Comparison of ENCODE assay signal across 13 mouse cellular contexts in genomic region chr2:11363061-11363464, GRCm38 (mm10).
A peak's percentile ranks its signal among the peaks of the same experiment; 100 is the strongest.
DNase-seq lines count a peak whose midpoint lies in the region; ATAC-seq and TF ChIP-seq lines count a peak whose summit lies in the region.
"Had no signal": no experiment of that assay in that cellular context is flagged by ENCODE, and none has a peak within 500 bp of the region (broad histone marks: within the 10 kb centered on the region; RNA-seq: fewer than 3 reads in every experiment).

No protein-coding gene starts in this region.

- no peaks in the 10 kb centered on the region for H3K36me3 ChIP-seq in kidney, embryonic 16.5 days (ENCODE audit: insufficient read depth, low read length)
- no peaks in the 10 kb centered on the region for H3K36me3 ChIP-seq in forebrain, embryonic 12.5 days (replicated peaks)
- H3K36me3 ChIP-seq in forebrain, embryonic 15.5 days, result no peaks in the 10 kb centered on the region
- H3K36me3 ChIP-seq in midbrain, postnatal 0 days (ENCODE audit: insufficient read depth, low read length), result no peaks in the 10 kb centered on the region
- H3K36me3 ChIP-seq in heart, embryonic 11.5 days (ENCODE audit: control insufficient read depth, insufficient read depth, low read length), result no peaks in the 10 kb centered on the region
- H3K36me3 ChIP-seq: embryonic facial prominence, embryonic 15.5 days; liver, embryonic 12.5 days had no signal

- no peak overlapping the region for H3K9ac ChIP-seq in kidney, embryonic 16.5 days (replicated peaks; ENCODE audit: low read length)
- H3K9ac ChIP-seq in forebrain, embryonic 12.5 days, result no peak overlapping the region
- H3K9ac ChIP-seq in forebrain, embryonic 15.5 days (replicated peaks), result no peak overlapping the region
- H3K9ac ChIP-seq in midbrain, postnatal 0 days (replicated peaks; ENCODE audit: low read length, poor library complexity, severe bottlenecking), result no peak overlapping the region
- H3K9ac ChIP-seq in heart, embryonic 11.5 days (ENCODE audit: low read depth, low read length), result no peak overlapping the region
- H3K9ac ChIP-seq: embryonic facial prominence, embryonic 15.5 days; liver, embryonic 12.5 days had no signal

- no peak for DNase-seq in kidney, adult 11 months
- peak; percentile 33 for DNase-seq in midbrain, postnatal 0 days (ENCODE audit: low spot score)
- no peak for DNase-seq in gastrocnemius, adult 18-20 months (ENCODE audit: low spot score)
- DNase-seq: thymus, adult 18-20 months had no signal

- H3K27me3 ChIP-seq in kidney, embryonic 16.5 days (ENCODE audit: insufficient read depth, low read length), result no peaks in the 10 kb centered on the region
- H3K27me3 ChIP-seq in forebrain, embryonic 12.5 days, result no peaks in the 10 kb centered on the region
- no peaks in the 10 kb centered on the region for H3K27me3 ChIP-seq in forebrain, embryonic 15.5 days
- H3K27me3 ChIP-seq in midbrain, postnatal 0 days (ENCODE audit: insufficient read depth, low read length), result no peaks in the 10 kb centered on the region
- no peaks in the 10 kb centered on the region for H3K27me3 ChIP-seq in heart, embryonic 11.5 days (ENCODE audit: control insufficient read depth, insufficient read depth, low read length)
- H3K27me3 ChIP-seq: embryonic facial prominence, embryonic 15.5 days; liver, embryonic 12.5 days; megakaryocyte, embryonic 14.5 days had no signal

- WGBS in kidney, embryonic 16.5 days, result 55% methylated on average over 5 of the region's 5 CpGs
- 69% methylated on average over 5 of the region's 5 CpGs for WGBS in forebrain, embryonic 12.5 days
- WGBS in forebrain, embryonic 15.5 days, result 29% methylated on average over 5 of the region's 5 CpGs
- 68% methylated on average over 5 of the region's 5 CpGs for WGBS in midbrain, postnatal 0 days
- 78% methylated on average over 5 of the region's 5 CpGs for WGBS in heart, embryonic 11.5 days (ENCODE audit: insufficient replicate concordance)

- no peak for TF ChIP-seq CTCF in midbrain, postnatal 0 days (IDR thresholded peaks at IDR 0.05)

- H3K4me3 ChIP-seq in kidney, embryonic 16.5 days (ENCODE audit: low read length), result no peak overlapping the region
- no peak overlapping the region for H3K4me3 ChIP-seq in forebrain, embryonic 12.5 days (replicated peaks)
- H3K4me3 ChIP-seq in forebrain, embryonic 15.5 days, result no peak overlapping the region
- H3K4me3 ChIP-seq in midbrain, postnatal 0 days (ENCODE audit: low read depth, low read length), result no peak overlapping the region
- no peak overlapping the region for H3K4me3 ChIP-seq in heart, embryonic 11.5 days (ENCODE audit: low read depth, low read length)
- H3K4me3 ChIP-seq: embryonic facial prominence, embryonic 15.5 days; liver, embryonic 12.5 days; megakaryocyte, embryonic 14.5 days had no signal

- no peak overlapping the region for H3K27ac ChIP-seq in kidney, embryonic 16.5 days (ENCODE audit: low read length)
- H3K27ac ChIP-seq in forebrain, embryonic 12.5 days, result no peak overlapping the region
- peak overlapping the region; percentile 55 for H3K27ac ChIP-seq in forebrain, embryonic 15.5 days (replicated peaks)
- no peak overlapping the region for H3K27ac ChIP-seq in midbrain, postnatal 0 days (ENCODE audit: low read depth, low read length)
- H3K27ac ChIP-seq in heart, embryonic 11.5 days (ENCODE audit: low read depth, low read length), result no peak overlapping the region
- H3K27ac ChIP-seq: embryonic facial prominence, embryonic 15.5 days; liver, embryonic 12.5 days had no signal

- no peak overlapping the region for H3K4me2 ChIP-seq in kidney, embryonic 16.5 days (replicated peaks; ENCODE audit: low read depth, low read length)
- H3K4me2 ChIP-seq in forebrain, embryonic 12.5 days, result no peak overlapping the region
- no peak overlapping the region for H3K4me2 ChIP-seq in forebrain, embryonic 15.5 days (replicated peaks)
- H3K4me2 ChIP-seq in midbrain, postnatal 0 days (ENCODE audit: low read depth, low read length, poor library complexity, severe bottlenecking), result no peak overlapping the region
- H3K4me2 ChIP-seq in heart, embryonic 11.5 days, result no peak overlapping the region
- H3K4me2 ChIP-seq: embryonic facial prominence, embryonic 15.5 days; liver, embryonic 12.5 days had no signal

- 0 out of 2 replicates have a peak, but pooled peaks cover 2% of the 10 kb centered on the region for H3K4me1 ChIP-seq in kidney, embryonic 16.5 days (ENCODE audit: insufficient read depth, low read length)
- peaks cover 8% of the 10 kb centered on the region; the same call in 1 of the 2 replicates for H3K4me1 ChIP-seq in forebrain, embryonic 12.5 days
- H3K4me1 ChIP-seq in forebrain, embryonic 15.5 days, result peaks cover 13% of the 10 kb centered on the region
- no peaks in the 10 kb centered on the region for H3K4me1 ChIP-seq in midbrain, postnatal 0 days (ENCODE audit: insufficient read depth, low read length)
- no peaks in the 10 kb centered on the region for H3K4me1 ChIP-seq in heart, embryonic 11.5 days (ENCODE audit: control insufficient read depth, insufficient read depth, low read length)
- H3K4me1 ChIP-seq: embryonic facial prominence, embryonic 15.5 days; liver, embryonic 12.5 days had no signal

- ATAC-seq in kidney, embryonic 16.5 days (ENCODE audit: low FRiP score, low TSS enrichment), result peak; percentile 84
- peak; percentile 42; the same call in 1 of the 2 replicates for ATAC-seq in forebrain, embryonic 12.5 days (ENCODE audit: low FRiP score)
- peak; percentile 76 for ATAC-seq in forebrain, embryonic 15.5 days (replicated peaks)
- ATAC-seq in midbrain, postnatal 0 days (ENCODE audit: low FRiP score), result no peak
- no peak for ATAC-seq in heart, embryonic 11.5 days (replicated peaks; ENCODE audit: insufficient number of reproducible peaks, low FRiP score, low TSS enrichment)
- ATAC-seq: CD4-positive, CD25-positive, alpha-beta regulatory T cell, adult 4 months; liver, embryonic 12.5 days; lung, postnatal 0 days had no signal

- no peaks in the 10 kb centered on the region for H3K9me3 ChIP-seq in kidney, embryonic 16.5 days (ENCODE audit: low read length)
- no peaks in the 10 kb centered on the region for H3K9me3 ChIP-seq in forebrain, embryonic 12.5 days
- H3K9me3 ChIP-seq in forebrain, embryonic 15.5 days, result no peaks in the 10 kb centered on the region
- H3K9me3 ChIP-seq in midbrain, postnatal 0 days (ENCODE audit: low read length), result no peaks in the 10 kb centered on the region
- no peaks in the 10 kb centered on the region for H3K9me3 ChIP-seq in heart, embryonic 11.5 days (replicated peaks; ENCODE audit: control insufficient read depth, low read length)
- H3K9me3 ChIP-seq: embryonic facial prominence, embryonic 15.5 days; liver, embryonic 12.5 days; megakaryocyte, embryonic 14.5 days had no signal

Comparison
In these comparisons a context has a peak if more than half of its experiments do, and no peak if none do; other contexts are left out.
1. ATAC-seq: peak in kidney, embryonic 16.5 days (single experiment), forebrain, embryonic 12.5 days (single experiment) and forebrain, embryonic 15.5 days (single experiment); none in midbrain, postnatal 0 days (single experiment) and heart, embryonic 11.5 days (single experiment).